Mouse (Mus musculus): ENCODE results near the gene Tspan18.

GRCm38 (mm10) chr2:93170845-93171200, 163.5 kb downstream of the Tspan18 start:
- TF ChIP-seq CTCF (IDR thresholded peaks at IDR 0.05; ENCODE audit: borderline replicate concordance, control insufficient read depth, extremely low read depth, insufficient read depth, low read length, poor library complexity) (no peak), POLR2A (IDR thresholded peaks at IDR 0.05; ENCODE audit: control insufficient read depth, extremely low read depth, insufficient read depth, low read length, poor library complexity) (no peak)
